ENCODE assay signal across 29 mouse cellular contexts in genomic region chr12:16615738-16616137, GRCm38 (mm10). TPM values are rescaled to one million over a fixed set of nuclear protein-coding genes. Genes with fewer than 3 reads are reported as not detected.
"Had no signal": no experiment of that assay in that cellular context is flagged by ENCODE, and none has a peak within 500 bp of the region (broad histone marks: within the 10 kb centered on the region; RNA-seq: fewer than 3 reads in every experiment).

No protein-coding gene starts in this region.

- H3K27ac ChIP-seq: heart, embryonic 10.5 days; hindbrain, embryonic 10.5 days; hindbrain, embryonic 12.5 days; hindbrain, embryonic 14.5 days; kidney, embryonic 15.5 days; kidney, postnatal 0 days; limb, embryonic 13.5 days; limb, embryonic 15.5 days; liver, embryonic 12.5 days; liver, embryonic 14.5 days had no signal

- H3K4me3 ChIP-seq: heart, embryonic 10.5 days; heart, embryonic 12.5 days; hindbrain, embryonic 10.5 days; hindbrain, embryonic 12.5 days; kidney, embryonic 15.5 days; limb, embryonic 13.5 days; limb, embryonic 15.5 days; liver, embryonic 12.5 days had no signal

- DNase-seq: gastrocnemius, postnatal 14 days; heart, adult 18-20 months; heart, postnatal 10 days; heart, postnatal 4 days; kidney, adult 11 months; kidney, adult 2 months; kidney, adult 9 months; kidney, postnatal 14 days; kidney, postnatal 36 days; layer of hippocampus, adult 9-11 months; layer of hippocampus, postnatal 36 days; left cerebral cortex, postnatal 4 days had no signal

- ATAC-seq: hindbrain, embryonic 16.5 days; intestine, embryonic 16.5 days; liver, embryonic 12.5 days had no signal

RNA-seq across cellular contexts. Expression of gene Ntsr2, which starts 37.4 kb away (rescaled TPM):
- total RNA-seq: granulocyte monocyte progenitor cell, adult 5-6 weeks; liver, adult 2 months had no signal
- polyA plus RNA-seq: heart, embryonic 10.5 days; heart, embryonic 12.5 days; hindbrain, embryonic 10.5 days; intestine, embryonic 14.5 days; intestine, embryonic 16.5 days; limb, embryonic 11.5 days; limb, embryonic 13.5 days; limb, embryonic 15.5 days; liver, adult 2 months; liver, embryonic 12.5 days; liver, embryonic 14.5 days had no signal
